Mouse (Mus musculus): ENCODE measurements around the gene Tmem222. TPM values are rescaled to one million over a fixed set of nuclear protein-coding genes. Genes with fewer than 3 reads are reported as not detected.

Gene Tmem222
- polyA plus RNA-seq, 1 experiment from 2014 or later = 57.5 TPM

DNA sequence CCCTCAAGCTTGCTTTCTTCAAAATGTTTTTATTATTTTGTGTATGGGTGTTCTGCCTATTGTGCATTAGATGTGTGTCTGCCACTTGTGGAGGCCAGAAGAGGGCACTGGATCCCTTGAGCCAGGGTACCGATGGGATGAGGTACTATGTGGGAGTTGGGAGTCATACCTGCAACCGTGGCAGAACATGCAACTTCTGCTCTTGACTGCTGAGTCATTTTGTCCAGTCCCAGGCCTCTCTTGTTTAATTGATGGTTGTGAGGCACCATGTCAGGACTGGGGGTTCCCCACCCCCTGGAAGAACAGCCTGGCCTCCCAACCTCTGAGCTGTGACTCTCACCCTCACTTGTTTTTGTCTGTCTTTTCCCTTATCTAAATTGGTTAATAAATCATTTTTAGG lies 13.0 kb downstream of the Tmem222 start:
- Histone ChIP-seq H3K36me3 (ENCODE audit: control insufficient read depth, insufficient read depth, low read length) (peaks cover 38% of the 10 kb centered on the region), H3K4me1 (ENCODE audit: control insufficient read depth, insufficient read depth, low read length) (no peaks in the 10 kb centered on the region), H3K9ac (ENCODE audit: low read depth, low read length) (no peak overlapping the region), H3K27me3 (ENCODE audit: control insufficient read depth, insufficient read depth, low read length) (no peaks in the 10 kb centered on the region), H3K4me3 (ENCODE audit: low read depth, low read length) (no peak overlapping the region), H3K27ac (ENCODE audit: low read depth, low read length) (no peak overlapping the region), H3K9me3 (replicated peaks; ENCODE audit: control insufficient read depth, low read length) (0 out of 2 replicates have a peak, but pooled peaks cover 3% of the 10 kb centered on the region), H3K4me2 (no peak overlapping the region)
- no peak for ATAC-seq (replicated peaks; ENCODE audit: insufficient number of reproducible peaks, low FRiP score, low TSS enrichment)
- 96% methylated on average over 2 of the region's 2 CpGs for WGBS (ENCODE audit: insufficient replicate concordance)

DNA sequence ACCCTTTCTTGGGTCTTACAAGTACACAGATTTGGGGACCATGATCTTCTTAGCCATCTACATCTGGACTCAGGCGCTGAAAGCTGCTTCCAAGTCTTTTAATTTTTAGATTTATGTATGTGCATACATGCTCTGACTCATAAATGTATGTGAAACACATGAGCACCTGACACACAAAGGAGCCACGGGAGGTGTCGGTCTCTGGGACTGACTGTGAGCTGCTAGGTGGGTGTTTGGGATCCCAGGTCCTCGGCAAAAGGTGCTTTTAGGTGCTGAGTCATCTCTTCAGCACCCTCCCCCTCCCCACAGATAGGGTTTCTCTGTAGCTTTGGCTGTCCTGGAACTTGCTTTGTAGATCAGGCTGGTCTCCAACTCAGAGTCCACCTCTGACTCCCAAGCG lies 13.8 kb downstream of the Tmem222 start:
- Histone ChIP-seq H3K4me2 (no peak overlapping the region), H3K4me1 (ENCODE audit: control insufficient read depth, insufficient read depth, low read length) (no peaks in the 10 kb centered on the region), H3K36me3 (ENCODE audit: control insufficient read depth, insufficient read depth, low read length) (peaks cover 35% of the 10 kb centered on the region), H3K9ac (ENCODE audit: low read depth, low read length) (no peak overlapping the region), H3K27me3 (ENCODE audit: control insufficient read depth, insufficient read depth, low read length) (0 out of 2 replicates have a peak, but pooled peaks cover 3% of the 10 kb centered on the region), H3K9me3 (replicated peaks; ENCODE audit: control insufficient read depth, low read length) (0 out of 2 replicates have a peak, but pooled peaks cover 3% of the 10 kb centered on the region), H3K4me3 (ENCODE audit: low read depth, low read length) (no peak overlapping the region), H3K27ac (ENCODE audit: low read depth, low read length) (no peak overlapping the region)
- 80% methylated on average over 5 of the region's 5 CpGs for WGBS (ENCODE audit: insufficient replicate concordance)
- ATAC-seq (replicated peaks; ENCODE audit: insufficient number of reproducible peaks, low FRiP score, low TSS enrichment) = no peak

DNA sequence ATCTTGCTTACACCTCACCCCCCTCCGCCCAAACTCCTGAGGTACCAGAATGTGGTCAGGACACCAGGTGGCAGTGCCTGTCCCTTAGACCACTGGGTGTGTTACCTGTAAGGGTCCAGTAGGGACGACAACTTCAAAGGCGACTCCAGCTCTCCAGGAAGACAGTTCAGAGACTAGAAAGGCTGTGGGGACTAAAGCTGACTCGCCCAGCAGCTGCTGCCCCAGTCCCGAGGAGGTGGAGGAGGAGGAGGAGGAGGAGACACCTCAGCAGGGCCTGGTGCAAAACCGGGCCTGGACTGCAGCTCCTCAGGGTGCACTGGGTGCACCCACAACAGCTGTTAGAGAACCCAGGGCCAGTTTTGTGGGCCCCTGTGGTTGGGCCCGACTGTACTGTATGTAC lies 14.7 kb downstream of the Tmem222 start, which contains the start of gene Sytl1:
Sytl1 (minus strand) TSS at position 232 of the 400 bp plus-strand sequence.
- no peak within 1 kb of the TSS for H3K4me3 ChIP-seq (ENCODE audit: low read depth, low read length)
- no peak within 1 kb of the TSS; the same call in 1 of the 2 replicates for H3K9ac ChIP-seq (ENCODE audit: low read depth, low read length)
- no peaks in the 10 kb centered on the region for H3K4me1 ChIP-seq (ENCODE audit: control insufficient read depth, insufficient read depth, low read length)
- H3K27me3 ChIP-seq (ENCODE audit: control insufficient read depth, insufficient read depth, low read length) = peaks cover 7% of the 10 kb centered on the region
- ATAC-seq (replicated peaks; ENCODE audit: insufficient number of reproducible peaks, low FRiP score, low TSS enrichment) = no peak
- no peak within 1 kb of the TSS for H3K4me2 ChIP-seq
- H3K9me3 ChIP-seq (replicated peaks; ENCODE audit: control insufficient read depth, low read length) = 0 out of 2 replicates have a peak, but pooled peaks cover 3% of the 10 kb centered on the region
- no peak within 1 kb of the TSS for H3K27ac ChIP-seq (ENCODE audit: low read depth, low read length)
- peaks cover 31% of the 10 kb centered on the region for H3K36me3 ChIP-seq (ENCODE audit: control insufficient read depth, insufficient read depth, low read length)
- 33% methylated on average over 7 of the region's 7 CpGs for WGBS (ENCODE audit: insufficient replicate concordance)

DNA sequence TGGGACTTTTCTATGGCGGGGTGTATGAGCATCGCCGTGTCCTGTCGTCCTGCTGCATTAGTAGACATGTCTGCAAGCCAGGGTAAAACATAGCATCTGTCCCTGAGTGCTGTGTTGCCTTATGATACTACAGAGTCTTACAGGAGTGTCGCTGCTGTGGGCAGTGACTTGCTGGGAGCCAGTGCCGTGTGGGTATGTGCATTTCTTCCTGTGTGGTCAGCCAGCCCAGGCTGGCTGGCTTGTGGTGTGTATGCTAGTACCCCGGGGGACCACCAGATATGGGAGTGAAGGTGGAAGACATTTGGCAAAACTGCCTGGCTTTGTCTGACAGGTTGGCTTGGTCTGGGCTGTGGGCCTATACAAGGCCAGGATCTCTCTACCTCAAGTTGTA lies 15.2 kb downstream of the Tmem222 start:
- no peak for ATAC-seq (replicated peaks; ENCODE audit: insufficient number of reproducible peaks, low FRiP score, low TSS enrichment)
- H3K9ac ChIP-seq (ENCODE audit: low read depth, low read length) = no peak overlapping the region
- H3K4me1 ChIP-seq (ENCODE audit: control insufficient read depth, insufficient read depth, low read length) = no peaks in the 10 kb centered on the region
- peaks cover 27% of the 10 kb centered on the region for H3K36me3 ChIP-seq (ENCODE audit: control insufficient read depth, insufficient read depth, low read length)
- 61% methylated on average over 7 of the region's 7 CpGs for WGBS (ENCODE audit: insufficient replicate concordance)
- no peak overlapping the region for H3K4me3 ChIP-seq (ENCODE audit: low read depth, low read length)
- no peak overlapping the region for H3K27ac ChIP-seq (ENCODE audit: low read depth, low read length)
- H3K4me2 ChIP-seq = no peak overlapping the region
- H3K27me3 ChIP-seq (ENCODE audit: control insufficient read depth, insufficient read depth, low read length) = peaks cover 12% of the 10 kb centered on the region
- H3K9me3 ChIP-seq (replicated peaks; ENCODE audit: control insufficient read depth, low read length) = 0 out of 2 replicates have a peak, but pooled peaks cover 3% of the 10 kb centered on the region

DNA sequence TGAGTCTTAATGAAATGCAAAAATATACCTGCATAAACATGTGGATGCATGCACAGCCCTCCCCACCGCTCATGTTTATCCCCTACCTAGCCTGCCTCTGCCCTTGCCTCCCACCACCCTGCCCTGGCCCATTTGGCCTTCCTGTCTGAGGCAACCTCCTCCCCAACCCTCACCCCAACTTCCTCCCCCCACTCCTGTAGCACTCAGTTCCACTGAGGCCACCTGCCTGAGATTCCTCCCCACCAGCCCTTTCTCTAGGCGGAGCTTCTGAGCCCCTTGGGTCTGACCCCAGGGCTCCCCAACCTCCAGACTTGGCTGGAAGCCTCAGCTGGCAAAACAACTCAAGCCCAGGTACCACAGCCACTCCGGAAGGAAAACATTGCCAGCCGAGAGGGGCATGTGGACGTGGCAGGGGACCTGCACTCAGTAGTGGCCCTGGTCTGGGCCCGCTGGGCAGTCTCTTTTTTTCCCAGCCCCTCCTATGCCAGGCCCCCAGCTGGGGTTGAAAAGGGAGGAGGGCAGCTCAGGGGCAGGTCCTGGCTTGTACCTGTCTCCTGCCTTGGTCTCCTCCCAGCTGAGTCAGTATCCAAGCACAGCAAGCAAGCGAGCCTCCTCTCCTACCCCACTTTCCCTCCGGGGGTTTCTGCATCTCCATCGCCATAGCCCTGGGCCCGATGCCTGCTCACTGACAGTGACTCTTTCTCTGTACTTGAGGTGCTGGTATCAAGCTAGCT lies 15.8 kb downstream of the Tmem222 start:
- WGBS (ENCODE audit: insufficient replicate concordance) = 47% methylated on average over 10 of the region's 10 CpGs
- Histone ChIP-seq H3K27ac (ENCODE audit: low read depth, low read length) (no peak overlapping the region), H3K4me3 (ENCODE audit: low read depth, low read length) (no peak overlapping the region), H3K36me3 (ENCODE audit: control insufficient read depth, insufficient read depth, low read length) (peaks cover 27% of the 10 kb centered on the region), H3K4me2 (no peak overlapping the region), H3K4me1 (ENCODE audit: control insufficient read depth, insufficient read depth, low read length) (peaks cover 1% of the 10 kb centered on the region; the same call in 1 of the 2 replicates), H3K9ac (ENCODE audit: low read depth, low read length) (no peak overlapping the region; the same call in 1 of the 2 replicates), H3K27me3 (ENCODE audit: control insufficient read depth, insufficient read depth, low read length) (peaks cover 18% of the 10 kb centered on the region), H3K9me3 (replicated peaks; ENCODE audit: control insufficient read depth, low read length) (0 out of 2 replicates have a peak, but pooled peaks cover 3% of the 10 kb centered on the region)
- ATAC-seq (replicated peaks; ENCODE audit: insufficient number of reproducible peaks, low FRiP score, low TSS enrichment) = no peak

DNA sequence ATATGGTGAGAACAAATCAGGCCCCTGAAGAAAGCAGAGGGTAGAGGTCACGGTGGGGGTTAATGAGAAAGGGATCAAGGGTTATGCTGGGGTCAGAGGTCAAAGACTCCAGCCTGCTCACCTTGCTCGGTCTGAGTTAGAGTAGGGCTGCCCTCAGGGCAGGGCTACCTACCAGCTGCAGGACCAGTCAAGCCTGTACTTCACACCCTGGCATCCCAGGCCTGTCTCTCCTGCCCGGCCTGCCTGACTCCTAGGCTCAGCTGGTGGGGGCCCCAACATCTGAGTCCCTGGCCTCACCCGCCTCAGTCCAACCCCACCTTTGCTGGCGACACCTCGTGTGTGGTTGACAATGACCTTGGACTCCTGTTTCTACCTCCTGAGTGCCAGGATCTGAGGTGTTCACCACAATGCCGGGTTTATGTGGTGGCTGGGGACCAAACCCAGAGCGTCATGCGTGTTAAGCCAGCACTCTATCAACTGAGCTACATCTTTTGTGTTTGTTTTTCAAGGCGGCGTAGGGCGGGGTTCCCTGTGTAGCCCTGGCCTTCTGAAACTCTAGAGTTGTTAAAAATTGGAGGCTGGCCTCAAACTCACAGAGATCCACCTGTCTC lies 19.7 kb downstream of the Tmem222 start:
- Histone ChIP-seq H3K4me3 (ENCODE audit: low read depth, low read length) (no peak overlapping the region), H3K4me2 (no peak overlapping the region), H3K9me3 (replicated peaks; ENCODE audit: control insufficient read depth, low read length) (no peaks in the 10 kb centered on the region), H3K27ac (ENCODE audit: low read depth, low read length) (no peak overlapping the region), H3K4me1 (ENCODE audit: control insufficient read depth, insufficient read depth, low read length) (peaks cover 3% of the 10 kb centered on the region; the same call in 1 of the 2 replicates), H3K36me3 (ENCODE audit: control insufficient read depth, insufficient read depth, low read length) (no peaks in the 10 kb centered on the region), H3K9ac (ENCODE audit: low read depth, low read length) (no peak overlapping the region), H3K27me3 (ENCODE audit: control insufficient read depth, insufficient read depth, low read length) (peaks cover 45% of the 10 kb centered on the region)
- 64% methylated on average over 12 of the region's 12 CpGs for WGBS (ENCODE audit: insufficient replicate concordance)
- no peak for ATAC-seq (replicated peaks; ENCODE audit: insufficient number of reproducible peaks, low FRiP score, low TSS enrichment)

DNA sequence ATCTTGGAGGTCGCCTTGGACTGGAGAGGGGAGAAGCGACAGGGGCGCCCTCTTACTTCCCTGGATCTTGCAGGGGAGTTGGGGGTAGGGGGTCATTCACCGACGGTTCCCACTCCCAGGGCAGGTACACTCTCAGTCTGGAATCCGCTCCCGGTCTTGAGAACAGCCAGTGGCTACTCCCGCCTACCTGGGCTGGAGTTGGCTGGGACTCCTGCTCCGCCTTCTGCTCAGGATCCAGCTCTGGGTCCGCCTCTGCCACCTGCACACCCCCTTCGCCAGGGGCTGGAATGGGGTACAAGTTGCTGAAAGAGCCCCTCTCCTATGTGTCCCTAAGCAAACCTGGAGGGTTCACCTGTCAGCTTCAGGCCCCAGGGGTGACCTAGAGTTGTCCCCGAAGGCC lies 20.4 kb downstream of the Tmem222 start:
- WGBS (ENCODE audit: insufficient replicate concordance) = 33% methylated on average over 12 of the region's 12 CpGs
- Histone ChIP-seq H3K4me3 (ENCODE audit: low read depth, low read length) (no peak overlapping the region), H3K4me1 (ENCODE audit: control insufficient read depth, insufficient read depth, low read length) (peaks cover 3% of the 10 kb centered on the region; the same call in 1 of the 2 replicates), H3K27ac (ENCODE audit: low read depth, low read length) (no peak overlapping the region), H3K27me3 (ENCODE audit: control insufficient read depth, insufficient read depth, low read length) (peaks cover 51% of the 10 kb centered on the region), H3K36me3 (ENCODE audit: control insufficient read depth, insufficient read depth, low read length) (no peaks in the 10 kb centered on the region), H3K9ac (ENCODE audit: low read depth, low read length) (0 out of 2 replicates have a peak overlapping the region, but pooled peaks have one; percentile 40), H3K4me2 (peak overlapping the region; percentile 8; the same call in 1 of the 2 replicates), H3K9me3 (replicated peaks; ENCODE audit: control insufficient read depth, low read length) (no peaks in the 10 kb centered on the region)
- ATAC-seq (replicated peaks; ENCODE audit: insufficient number of reproducible peaks, low FRiP score, low TSS enrichment) = no peak

DNA sequence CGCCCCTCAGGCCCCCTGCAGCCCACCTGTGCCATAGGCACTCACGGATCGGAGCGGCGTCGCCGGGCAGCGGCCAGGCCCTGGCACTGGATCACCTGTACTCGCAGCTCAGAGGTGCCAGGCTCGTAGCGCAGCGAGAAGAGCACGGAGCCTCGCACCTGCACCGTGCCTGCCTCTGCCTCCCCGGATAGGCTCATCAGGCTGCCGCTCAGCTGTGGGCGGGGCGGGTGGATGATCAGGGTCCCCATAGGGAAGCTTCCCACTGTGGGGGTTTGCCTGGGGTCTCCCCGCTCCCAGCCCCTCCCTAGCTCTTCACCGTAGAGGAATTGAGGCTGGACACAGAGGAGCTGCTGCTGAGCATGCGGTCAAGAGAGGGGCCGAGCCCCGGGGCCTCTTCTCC lies 20.8 kb downstream of the Tmem222 start:
- Histone ChIP-seq H3K9ac (ENCODE audit: low read depth, low read length) (0 out of 2 replicates have a peak overlapping the region, but pooled peaks have one; percentile 40), H3K9me3 (replicated peaks; ENCODE audit: control insufficient read depth, low read length) (no peaks in the 10 kb centered on the region), H3K4me1 (ENCODE audit: control insufficient read depth, insufficient read depth, low read length) (peaks cover 3% of the 10 kb centered on the region; the same call in 1 of the 2 replicates), H3K27me3 (ENCODE audit: control insufficient read depth, insufficient read depth, low read length) (peaks cover 55% of the 10 kb centered on the region), H3K4me2 (peak overlapping the region; percentile 8; the same call in 1 of the 2 replicates), H3K4me3 (ENCODE audit: low read depth, low read length) (0 out of 2 replicates have a peak overlapping the region, but pooled peaks have one; percentile 11), H3K27ac (ENCODE audit: low read depth, low read length) (no peak overlapping the region), H3K36me3 (ENCODE audit: control insufficient read depth, insufficient read depth, low read length) (no peaks in the 10 kb centered on the region)
- no peak for ATAC-seq (replicated peaks; ENCODE audit: insufficient number of reproducible peaks, low FRiP score, low TSS enrichment)
- WGBS (ENCODE audit: insufficient replicate concordance) = 15% methylated on average over 23 of the region's 24 CpGs

Measured in heart, embryonic 11.5 days (tissue).